Mouse (Mus musculus): ENCODE measurements at regions not wholly inside any gene's neighbourhood (a gene's known extent, or its start where the extent isn't known, plus 50 kb on each side); places are given as distances from the start of the nearest gene placed in this dataset.

GRCm38 (mm10) chr10:111880354-111880753, 92.1 kb upstream of the Krr1 start:
- TF ChIP-seq CTCF (IDR thresholded peaks at IDR 0.05; ENCODE audit: low read depth) (no peak), EP300 (IDR thresholded peaks at IDR 0.05; ENCODE audit: low read depth) (no peak)

Data from heart, postnatal 0 days (tissue).